Mouse (Mus musculus) cerebellum, postnatal 25 days (tissue): ENCODE data around the gene 2900026A02Rik.

ENCODE experiments used
- DNase-seq, 2 experiments: peaks; one replicate each; pipeline ENCODE4 v3.0.0; 2021; ENCODE audit warnings: mixed read lengths in 2 of 2

Gene 2900026A02Rik

GRCm38 (mm10) chr5:113146656-113147055 lies 74.4 kb downstream of the 2900026A02Rik start:
- DNase-seq: no peak

- no peak for DNase-seq
Measured at GRCm38 (mm10) chr5:113145171-113145570, 75.9 kb downstream of the 2900026A02Rik start.

GRCm38 (mm10) chr5:113142486-113142885 lies 78.5 kb downstream of the 2900026A02Rik start:
- DNase-seq: peak in 1 of 2 experiments; percentile 31

- no peak for DNase-seq
Measured at GRCm38 (mm10) chr5:113142018-113142417, 79.0 kb downstream of the 2900026A02Rik start.

- no peak for DNase-seq
Measured at GRCm38 (mm10) chr5:113140872-113141271, 80.2 kb downstream of the 2900026A02Rik start.

- no peak for DNase-seq
Measured at GRCm38 (mm10) chr5:113140051-113140450, 81.0 kb downstream of the 2900026A02Rik start.

- no peak for DNase-seq
Measured at GRCm38 (mm10) chr5:113139064-113139726, 81.8 kb downstream of the 2900026A02Rik start.

- peak; percentile 42 to 51 for DNase-seq
Measured at GRCm38 (mm10) chr5:113138319-113139063, 82.5 kb downstream of the 2900026A02Rik start.

GRCm38 (mm10) chr5:113137691-113138318 lies 83.2 kb downstream of the 2900026A02Rik start:
- DNase-seq: no peak

- no peak for DNase-seq
Measured at GRCm38 (mm10) chr5:113136951-113137487, 84.0 kb downstream of the 2900026A02Rik start.

GRCm38 (mm10) chr5:113135513-113135912 lies 85.5 kb downstream of the 2900026A02Rik start:
- DNase-seq: no peak

- no peak for DNase-seq
Measured at GRCm38 (mm10) chr5:113133722-113134710, 87.0 kb downstream of the 2900026A02Rik start.

GRCm38 (mm10) chr5:113133080-113133491 lies 88.0 kb downstream of the 2900026A02Rik start:
- DNase-seq: no peak

- DNase-seq: no peak
Measured at GRCm38 (mm10) chr5:113132635-113133041, 88.4 kb downstream of the 2900026A02Rik start.

GRCm38 (mm10) chr5:113128426-113128825 lies 92.6 kb downstream of the 2900026A02Rik start:
- DNase-seq: no peak

GRCm38 (mm10) chr5:113126476-113126875 lies 94.6 kb downstream of the 2900026A02Rik start:
- DNase-seq: no peak

- no peak for DNase-seq
Measured at GRCm38 (mm10) chr5:113123693-113124092, 97.3 kb downstream of the 2900026A02Rik start.

- no peak for DNase-seq
Measured at GRCm38 (mm10) chr5:113122326-113123054, 98.5 kb downstream of the 2900026A02Rik start.

GRCm38 (mm10) chr5:113121591-113121875 lies 99.5 kb downstream of the 2900026A02Rik start:
- DNase-seq: no peak

GRCm38 (mm10) chr5:113120741-113121590 lies 100.1 kb downstream of the 2900026A02Rik start:
- no peak for DNase-seq
